Mouse (Mus musculus) left cerebral cortex, adult 9 months (tissue): ENCODE data around the gene AC161166.1.
A peak's percentile ranks its signal among the peaks of the same experiment; 100 is the strongest.
"Not testable (repeated sequence)": the region's sequence is repeated elsewhere in the genome, so short reads cannot be mapped to it uniquely, and the experiment has no call there.

Experiments
- DNase-seq, 2 experiments: peaks; one replicate each; pipeline ENCODE4 v3.0.0; 2022; ENCODE audit warnings: low spot score in 2 of 2

The AC161166.1 gene

GRCm38 (mm10) chr7:24525686-24526420 is 13.6 kb upstream of the AC161166.1 start:
- no peak for DNase-seq

- no peak for DNase-seq
These were observed 12.7 kb upstream of the AC161166.1 start for GRCm38 (mm10) chr7:24524978-24525377.

DNA sequence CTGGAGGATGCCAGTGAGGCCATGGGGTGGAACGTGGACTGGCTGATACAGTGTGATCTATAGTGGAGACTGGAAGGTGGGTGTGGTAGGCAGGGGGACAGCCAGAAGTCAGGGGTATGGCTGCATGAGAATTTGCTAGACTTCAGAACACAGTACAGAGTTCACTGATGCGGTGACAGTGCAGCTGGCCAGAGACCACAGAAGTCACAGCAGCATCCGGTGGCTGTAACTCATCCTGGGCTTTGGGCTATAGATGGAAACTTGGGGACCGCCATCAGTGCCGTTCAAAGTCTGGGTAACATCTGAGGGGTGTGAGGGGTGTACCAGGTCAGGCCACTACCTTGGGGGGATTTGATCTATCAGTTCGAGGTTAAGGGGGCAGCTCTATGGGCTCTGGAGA is 11.5 kb upstream of the AC161166.1 start:
- no peak for DNase-seq

DNA sequence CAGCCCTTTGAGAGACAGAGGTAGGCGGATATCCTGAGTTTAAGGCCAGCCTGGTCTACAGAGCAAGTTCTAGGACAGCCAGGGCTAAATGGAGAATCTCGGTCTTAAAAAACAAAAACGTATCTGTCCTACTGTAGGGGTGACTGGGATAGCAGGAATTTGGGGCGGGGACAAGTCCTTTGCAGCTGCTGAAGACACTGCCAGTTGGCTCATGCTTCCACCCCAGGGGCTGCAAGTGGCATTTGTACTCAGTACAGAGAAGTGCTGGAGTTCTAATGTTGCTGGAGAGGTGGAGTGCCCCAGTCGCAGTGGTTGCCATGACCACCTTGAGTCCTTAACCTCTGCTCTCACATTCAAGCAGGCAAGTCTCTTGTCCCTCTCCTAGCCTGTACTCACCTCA is 10.6 kb upstream of the AC161166.1 start:
- DNase-seq: no peak

- not testable (repeated sequence) for DNase-seq
These were observed 7.8 kb upstream of the AC161166.1 start for GRCm38 (mm10) chr7:24520054-24520453.

GRCm38 (mm10) chr7:24519130-24519529 is 6.9 kb upstream of the AC161166.1 start:
- DNase-seq: no peak

- DNase-seq: peak in 1 of 2 experiments; percentile 69
These were observed 5.4 kb upstream of the AC161166.1 start for GRCm38 (mm10) chr7:24517654-24518053.

DNA sequence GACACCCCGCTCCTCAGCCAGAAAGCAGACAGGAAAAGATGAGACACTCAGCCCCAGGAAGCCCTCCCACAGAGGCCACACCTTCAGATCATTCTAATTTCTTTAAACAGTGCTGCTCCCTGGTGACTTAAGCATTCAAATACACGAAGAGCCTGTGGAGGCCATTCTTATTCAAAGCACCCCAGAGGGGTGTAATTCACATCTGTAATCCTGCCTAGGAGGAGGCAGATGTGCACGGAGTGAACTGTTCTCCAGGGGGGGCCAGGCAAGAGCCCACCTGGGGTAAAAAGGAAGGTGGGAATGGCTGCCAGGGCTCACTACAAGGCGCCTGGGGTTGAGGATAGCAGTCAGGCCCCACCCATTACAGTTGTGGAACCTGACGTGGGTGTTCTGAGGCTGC is 4.8 kb upstream of the AC161166.1 start:
- DNase-seq: no peak

- DNase-seq: peak in 1 of 2 experiments; percentile 72
These were observed 4.1 kb upstream of the AC161166.1 start for GRCm38 (mm10) chr7:24516319-24516718.

GRCm38 (mm10) chr7:24507726-24508114 is 4.5 kb downstream of the AC161166.1 start:
- DNase-seq: no peak

- peak in 1 of 2 experiments; percentile 81 for DNase-seq
These were observed 5.2 kb downstream of the AC161166.1 start, which contains the start of gene Zfp428 for GRCm38 (mm10) chr7:24506838-24507725. Zfp428 (plus strand) TSS chr7:24507006.

DNA sequence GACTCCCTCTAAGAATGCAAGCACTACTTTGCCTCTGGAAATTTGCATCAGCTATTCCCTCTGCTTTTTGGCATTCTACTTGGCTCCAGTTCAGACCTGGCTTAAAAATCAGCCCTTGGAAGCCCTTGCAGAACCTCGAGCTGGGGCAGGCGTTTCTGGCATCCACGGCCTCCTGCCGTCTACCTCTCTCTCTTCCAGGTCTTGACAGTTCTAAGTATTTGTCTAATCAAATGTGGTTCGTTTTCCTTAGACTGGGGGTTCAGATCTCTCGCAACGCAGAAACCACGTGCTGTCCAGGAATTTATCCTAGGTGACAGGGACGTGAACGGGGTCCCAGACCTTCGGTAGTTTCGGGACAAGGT is 5.8 kb downstream of the AC161166.1 start:
- peak in 1 of 2 experiments; percentile 72 for DNase-seq

DNA sequence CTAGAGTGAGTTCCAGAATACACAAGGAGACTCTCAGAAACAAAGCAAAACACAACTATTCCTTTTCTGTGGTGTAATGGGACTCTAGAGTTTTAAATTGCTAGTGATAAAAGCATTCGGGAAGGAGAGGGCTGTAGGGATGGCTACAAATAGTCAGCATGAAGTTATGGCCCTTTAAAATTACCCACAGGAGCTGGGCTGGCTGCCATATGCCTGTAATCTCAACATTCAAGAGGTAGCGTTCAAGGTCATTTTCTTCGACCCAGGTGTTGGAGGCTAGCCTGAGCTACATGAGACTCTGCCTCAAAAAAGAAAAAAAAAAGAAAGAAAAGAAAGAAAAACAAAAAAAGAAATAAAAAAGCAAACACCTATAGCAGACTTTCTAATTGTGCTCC is 6.2 kb downstream of the AC161166.1 start:
- DNase-seq: no peak

DNA sequence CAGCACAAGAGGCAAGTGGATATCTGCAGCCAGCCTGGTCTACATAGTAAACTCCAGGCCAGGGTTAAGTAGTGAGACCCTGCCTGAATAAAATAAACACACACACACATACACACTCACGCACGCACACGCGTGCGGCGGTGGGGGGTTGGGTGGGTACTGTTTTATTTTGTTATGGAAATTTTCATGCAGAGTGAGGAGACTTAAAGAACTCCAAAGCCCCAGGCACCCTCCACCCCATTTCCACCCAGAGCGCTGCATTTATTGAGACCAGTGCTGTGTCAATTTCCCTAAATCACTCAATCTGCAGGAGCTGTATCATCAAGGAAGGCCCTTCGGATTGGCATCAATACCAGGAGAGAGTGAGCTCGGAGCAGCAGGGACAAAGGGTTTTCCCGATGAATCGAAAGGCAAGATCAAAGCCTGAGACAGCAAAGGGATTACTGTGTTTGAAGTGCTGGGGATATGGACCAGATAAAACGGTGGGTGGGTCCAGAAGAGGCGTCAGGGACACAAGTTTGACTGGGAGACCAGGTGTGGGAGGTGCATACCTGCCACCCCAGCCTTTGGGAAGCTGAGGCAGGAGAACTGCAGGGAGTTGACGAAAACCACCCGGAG is 6.7 kb downstream of the AC161166.1 start:
- DNase-seq: no peak

DNA sequence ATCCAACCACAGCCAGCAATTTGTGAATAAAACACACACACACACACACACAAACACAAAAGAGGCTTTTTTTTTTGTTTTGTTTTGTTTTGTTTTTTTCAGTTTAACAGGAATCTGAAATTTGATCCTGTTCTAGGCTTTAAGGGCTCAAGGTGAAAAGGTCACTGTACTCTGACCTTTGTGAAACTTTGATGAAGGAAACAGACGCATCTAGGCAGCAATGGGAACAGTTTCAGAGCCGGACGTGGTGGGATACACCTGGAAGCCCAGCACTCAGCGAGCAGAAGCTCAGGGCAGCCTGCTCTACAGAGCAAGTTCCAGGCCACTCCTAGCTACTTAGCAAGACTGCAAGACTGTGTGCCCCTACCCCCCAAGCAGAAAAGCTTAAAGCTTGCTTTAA is 7.4 kb downstream of the AC161166.1 start:
- DNase-seq: no peak

DNA sequence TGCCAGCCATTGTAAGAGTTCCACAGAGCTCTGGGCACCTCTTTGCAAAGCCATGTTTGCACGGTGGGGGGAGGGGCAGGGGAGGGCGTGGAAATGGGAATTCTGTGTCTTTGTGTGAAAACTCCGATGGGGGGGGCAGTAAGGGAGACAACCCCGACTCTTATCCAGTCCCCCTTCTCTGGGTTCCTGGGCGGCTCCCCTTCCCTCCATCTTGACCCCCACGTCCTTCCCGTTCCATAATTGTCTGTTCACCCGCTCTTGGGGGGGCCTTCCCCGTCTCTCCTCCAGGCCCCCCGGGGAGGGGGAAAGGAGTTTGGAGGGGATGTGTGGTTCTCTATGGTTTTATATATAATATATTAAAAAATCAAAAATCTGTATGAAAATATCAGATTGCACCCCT is 8.3 kb downstream of the AC161166.1 start:
- no peak for DNase-seq

DNA sequence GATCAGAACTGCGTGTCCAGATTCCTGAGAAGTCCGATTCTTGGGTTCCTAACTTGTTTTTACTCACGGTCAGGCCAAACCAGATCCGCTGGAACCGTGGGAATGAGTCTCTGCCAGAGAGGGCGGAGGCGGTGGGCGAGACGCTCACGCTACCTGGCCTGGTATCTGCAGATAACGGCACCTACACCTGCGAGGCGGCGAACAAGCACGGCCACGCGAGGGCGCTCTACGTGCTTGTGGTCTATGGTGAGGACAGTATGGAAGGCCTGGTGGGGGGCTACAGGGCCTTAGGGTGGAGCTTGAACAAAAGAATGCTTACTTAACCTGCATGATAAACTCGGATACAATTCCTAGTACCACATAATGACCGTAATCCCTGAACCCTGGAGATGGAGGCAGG is 10.8 kb downstream of the AC161166.1 start:
- DNase-seq: no peak

GRCm38 (mm10) chr7:24500929-24501328 is 11.3 kb downstream of the AC161166.1 start:
- no peak for DNase-seq

GRCm38 (mm10) chr7:24499856-24500577 is 12.2 kb downstream of the AC161166.1 start:
- no peak for DNase-seq

GRCm38 (mm10) chr7:24488303-24488702 is 24.0 kb downstream of the AC161166.1 start:
- DNase-seq: no peak

GRCm38 (mm10) chr7:24487403-24487802 is 24.9 kb downstream of the AC161166.1 start:
- no peak for DNase-seq

DNA sequence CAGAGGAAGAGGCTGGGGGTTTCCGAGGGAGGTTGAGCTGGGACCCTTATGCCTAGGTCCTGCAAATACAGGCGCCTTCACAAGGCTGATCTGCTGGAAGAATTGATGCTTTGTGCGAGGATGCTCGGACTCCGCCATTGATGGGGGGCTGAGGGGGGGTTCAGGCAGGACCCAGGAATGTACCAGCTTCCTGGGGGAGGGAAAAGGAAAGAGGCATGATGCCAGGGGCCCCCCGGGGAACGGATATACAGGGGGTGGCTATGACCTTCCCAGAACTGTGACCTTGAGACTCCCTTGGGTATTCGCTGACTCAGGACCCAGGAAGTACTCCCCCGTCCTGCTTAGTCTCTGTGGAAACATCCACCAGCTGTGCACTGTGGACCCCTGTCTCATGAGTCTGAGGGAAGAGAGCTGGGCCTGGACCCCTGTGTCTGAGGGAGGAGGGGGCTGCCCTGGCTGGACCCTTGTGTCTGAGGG is 25.6 kb downstream of the AC161166.1 start:
- DNase-seq: peak in 1 of 2 experiments; percentile 31
